Mouse (Mus musculus): ENCODE results near the gene Olfr5. TPM values are rescaled to one million over a fixed set of nuclear protein-coding genes. Genes with fewer than 3 reads are reported as not detected.
"Not testable (repeated sequence)": the region's sequence is repeated elsewhere in the genome, so short reads cannot be mapped to it uniquely, and the experiment has no call there.

Olfr5 gene
- not detected for total RNA-seq (2021)
- long read RNA-seq, experiment 1: 0 reads
- long read RNA-seq, experiment 2: 0 reads

GRCm38 (mm10) chr7:6486841-6487240 is at the start of gene Olfr5:
Olfr5 (minus strand) TSS chr7:6486941.
- no peak for DNase-seq (ENCODE audit: low spot score in 2 of 2)

GRCm38 (mm10) chr7:6526141-6526540 is 39.4 kb upstream of the Olfr5 start:
- DNase-seq (ENCODE audit: low spot score in 2 of 2): no peak

GRCm38 (mm10) chr7:6525001-6525400 is 38.3 kb upstream of the Olfr5 start:
- DNase-seq (ENCODE audit: low spot score in 2 of 2): no peak

DNA sequence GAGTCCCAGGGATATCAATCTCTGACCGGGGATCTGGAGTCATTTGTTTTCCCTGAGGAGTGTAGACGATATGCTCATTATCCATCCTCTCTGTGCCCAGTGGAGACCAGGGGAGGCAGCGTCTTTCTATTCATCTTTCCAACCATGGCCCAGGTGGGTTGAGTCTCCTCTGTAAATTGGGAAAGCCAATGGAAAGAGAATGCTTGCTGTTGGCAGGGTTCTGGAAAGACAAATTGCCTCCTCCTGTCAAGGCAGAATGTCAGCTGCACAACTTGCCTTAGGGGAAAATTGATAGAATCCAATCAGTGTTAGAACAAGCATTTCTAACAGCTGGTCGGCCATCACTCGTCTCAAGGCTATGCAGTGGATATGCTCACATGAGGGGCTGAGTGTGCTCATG is 36.1 kb upstream of the Olfr5 start, which contains the start of gene Olfr1349:
Olfr1349 (minus strand) TSS at position 101 of the 400 bp plus-strand sequence.
- DNase-seq (ENCODE audit: low spot score in 2 of 2): no peak

- DNase-seq (ENCODE audit: low spot score in 2 of 2): no peak
These were observed 34.9 kb upstream of the Olfr5 start for GRCm38 (mm10) chr7:6521666-6522065.

- no peak for DNase-seq (ENCODE audit: low spot score in 2 of 2)
These were observed 21.9 kb upstream of the Olfr5 start, which contains the start of gene Olfr1348 for GRCm38 (mm10) chr7:6508648-6509047. Olfr1348 (minus strand) TSS chr7:6508748.

- DNase-seq (ENCODE audit: low spot score in 2 of 2): no peak
These were observed 12.9 kb upstream of the Olfr5 start, which contains the start of gene Olfr1347 for GRCm38 (mm10) chr7:6499655-6500054. Olfr1347 (minus strand) TSS chr7:6499755.

DNA sequence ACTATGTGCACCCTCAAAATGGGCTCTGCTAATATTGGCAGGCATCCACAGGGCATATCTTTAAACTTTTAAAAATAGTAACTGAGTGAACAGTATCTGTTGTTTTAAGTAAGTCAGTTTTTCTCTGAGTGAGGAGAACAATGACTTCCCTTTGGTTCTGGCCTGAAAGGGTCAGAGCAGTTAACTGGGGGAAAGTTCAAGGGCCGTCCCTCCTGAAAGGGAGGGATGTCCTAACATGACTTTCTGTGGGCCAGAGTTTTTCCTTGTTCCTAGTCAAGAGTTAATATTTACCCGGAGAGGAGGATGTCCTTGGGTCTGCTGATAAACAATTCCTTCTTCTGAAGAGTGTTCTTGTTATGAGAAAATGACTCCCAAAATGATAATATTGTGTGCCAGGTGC is 9.1 kb downstream of the Olfr5 start:
- not testable (repeated sequence) for DNase-seq (ENCODE audit: low spot score in 2 of 2)

- no peak for DNase-seq (ENCODE audit: low spot score in 2 of 2)
These were observed 19.8 kb downstream of the Olfr5 start, which contains the start of gene Olfr1346 for GRCm38 (mm10) chr7:6466951-6467350. Olfr1346 (plus strand) TSS chr7:6467101.

DNA sequence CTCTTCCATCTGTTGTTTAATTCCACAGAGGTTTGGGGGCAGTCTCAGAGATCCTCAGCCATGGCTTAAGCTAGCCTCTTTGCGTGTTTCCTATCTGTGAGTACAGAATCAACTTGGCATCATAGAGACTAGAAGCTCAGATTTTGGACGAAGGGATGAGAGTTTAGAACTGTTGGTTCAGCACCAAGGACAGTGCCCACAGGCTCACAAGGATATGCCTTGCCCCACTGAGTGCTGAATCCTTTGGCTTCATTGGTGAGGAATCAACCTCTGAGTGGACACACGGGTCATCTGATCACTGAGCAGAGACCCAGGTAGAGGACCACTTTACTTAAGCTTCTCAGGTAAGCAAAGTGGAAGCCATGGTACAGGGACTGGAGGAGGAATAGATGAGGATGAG is 30.3 kb downstream of the Olfr5 start:
- DNase-seq (ENCODE audit: low spot score in 2 of 2): no peak

DNA sequence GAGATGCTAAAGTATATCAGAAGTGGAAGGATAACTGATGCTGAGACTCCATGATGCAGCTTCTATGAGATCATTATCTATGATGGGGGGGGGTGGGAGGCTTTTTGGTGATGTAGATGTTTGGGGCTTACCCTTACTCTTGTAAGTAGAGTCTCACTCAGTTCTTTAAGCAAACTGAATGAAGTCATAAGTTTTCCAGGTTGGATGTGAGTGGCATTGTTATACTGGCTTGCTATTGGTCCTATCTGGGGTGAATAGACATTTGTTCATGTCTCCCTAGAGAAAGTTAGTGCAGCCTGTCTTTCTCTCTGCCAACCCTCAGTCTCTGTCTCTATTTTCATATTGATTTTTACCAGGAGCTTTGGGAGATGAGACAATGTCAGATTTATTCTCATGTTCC is 30.9 kb downstream of the Olfr5 start, which contains the start of gene Olfr1336:
Olfr1336 (plus strand) TSS at position 301 of the 400 bp plus-strand sequence.
- DNase-seq (ENCODE audit: low spot score in 2 of 2): no peak

- DNase-seq (ENCODE audit: low spot score in 2 of 2): no peak
These were observed 39.0 kb downstream of the Olfr5 start for GRCm38 (mm10) chr7:6447771-6448170.

DNA sequence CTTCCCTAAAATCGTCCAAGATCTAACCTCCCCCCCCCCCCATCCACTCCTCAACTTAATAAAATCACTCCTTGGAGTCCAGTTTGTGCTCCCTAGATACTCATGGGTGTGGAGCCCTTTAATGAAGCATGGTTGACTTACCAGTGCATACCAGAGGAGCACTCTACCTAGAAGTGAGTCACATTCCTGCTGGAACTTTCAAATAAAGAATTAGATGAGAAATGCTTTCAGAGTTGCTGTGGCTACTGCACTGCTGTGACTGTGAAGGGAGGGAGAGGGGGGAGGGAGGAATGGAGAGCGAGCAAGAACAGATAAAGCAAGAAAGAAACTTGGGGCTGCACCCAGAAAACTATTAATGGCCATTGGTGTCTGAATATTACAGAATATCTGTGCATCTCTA is 45.6 kb downstream of the Olfr5 start:
- no peak for DNase-seq (ENCODE audit: low spot score in 2 of 2)

DNA sequence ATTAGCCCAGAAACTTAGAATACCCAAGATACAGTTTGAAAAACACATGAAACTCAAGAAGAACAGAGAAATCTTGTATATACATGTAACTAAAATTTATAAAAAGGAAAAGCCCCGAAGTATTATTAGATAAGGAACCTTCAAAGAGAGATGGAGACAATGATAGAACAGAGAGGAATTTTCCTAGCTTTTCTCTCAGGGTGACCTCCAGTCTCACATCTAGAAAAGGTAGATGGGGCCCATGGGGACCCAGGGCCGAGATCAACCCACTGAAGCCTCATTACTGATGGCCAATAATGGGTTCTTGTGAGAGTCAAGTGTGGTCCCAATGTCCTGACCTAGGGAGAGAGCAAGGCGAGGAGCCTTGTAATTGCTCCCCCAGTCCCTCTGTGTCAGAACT is 48.4 kb downstream of the Olfr5 start, which contains the start of gene Olfr1344:
Olfr1344 (plus strand) TSS at position 301 of the 400 bp plus-strand sequence.
- no peak for DNase-seq (ENCODE audit: low spot score in 2 of 2)

GRCm38 (mm10) chr7:6430342-6430741 is 56.4 kb downstream of the Olfr5 start:
- DNase-seq (ENCODE audit: low spot score in 2 of 2): no peak

DNA sequence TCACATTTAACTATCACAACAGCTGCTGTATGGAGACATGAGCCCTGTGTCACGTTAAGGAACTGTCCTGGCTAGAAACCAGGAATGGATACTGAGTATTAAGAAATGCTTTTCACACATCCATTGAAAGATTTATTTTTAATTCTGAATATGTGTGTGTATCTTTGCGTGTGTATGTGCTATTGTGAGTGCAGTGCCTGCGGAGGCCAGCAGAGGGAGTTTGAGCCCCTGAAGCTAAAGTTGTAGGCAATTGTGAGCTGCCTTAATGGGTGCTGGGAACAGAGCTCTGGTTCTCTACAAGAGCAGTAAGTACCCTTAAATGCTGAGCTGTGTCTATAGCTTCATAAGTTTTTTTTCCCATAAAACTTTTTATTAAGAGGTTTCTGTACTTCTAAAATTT is 57.4 kb downstream of the Olfr5 start:
- DNase-seq (ENCODE audit: low spot score in 2 of 2): no peak

Other genes with a start within 250 kb of the Olfr5 start
- not detected for gene Epp13, start 234.2 kb downstream of the Olfr5 start, total RNA-seq (2021)
- 10 to 100 TPM in 1 of 2 experiments, 1 to 10 TPM in 1; 9.5 to 10.6 TPM for gene Zfp667, start 200.4 kb downstream of the Olfr5 start, total RNA-seq (2021)
- 1 to 10 TPM; 3.1 to 5.4 TPM for gene Zfp583, start 155.7 kb downstream of the Olfr5 start, total RNA-seq (2021)
- 1 to 10 TPM; 1.6 to 1.7 TPM for gene Gm3854, start 143.2 kb downstream of the Olfr5 start, total RNA-seq (2021)
- gene Zfp78, start 123.7 kb downstream of the Olfr5 start, total RNA-seq (2021): 1 to 10 TPM; 3.9 to 4.0 TPM
- gene Zfp28, start 103.6 kb downstream of the Olfr5 start, total RNA-seq (2021): 1 to 10 TPM; 6.8 to 9.0 TPM
- under 1 TPM; 0.17 to 0.40 TPM for gene Smim17, start 88.2 kb downstream of the Olfr5 start, total RNA-seq (2021)
- under 1 TPM in 1 of 2 experiments, not detected in 1; 0.08 TPM for gene Gm20715, start 76.7 kb downstream of the Olfr5 start, total RNA-seq (2021)
- not detected for gene Olfr1344, start 48.3 kb downstream of the Olfr5 start, total RNA-seq (2021)
- gene Olfr1336, start 30.8 kb downstream of the Olfr5 start, total RNA-seq (2021): under 1 TPM in 1 of 2 experiments, not detected in 1; 0.03 TPM
- not detected for gene Olfr1346, start 19.8 kb downstream of the Olfr5 start, total RNA-seq (2021)
- gene Olfr1347, start 12.8 kb upstream of the Olfr5 start, total RNA-seq (2021): not detected
- gene Olfr1348, start 21.8 kb upstream of the Olfr5 start, total RNA-seq (2021): not detected
- gene Olfr1349, start 36.0 kb upstream of the Olfr5 start, total RNA-seq (2021): not detected
- not detected for gene Olfr1350, start 77.9 kb upstream of the Olfr5 start, total RNA-seq (2021)
- gene Zim1, start 209.5 kb upstream of the Olfr5 start, total RNA-seq (2021): 10 to 100 TPM; 61.7 to 69.0 TPM
- gene Peg3, start 243.5 kb upstream of the Olfr5 start, total RNA-seq (2021): 100 to 1,000 TPM; 191 to 197 TPM
- 1 to 10 TPM; 8.3 to 8.5 TPM for gene Usp29, start 243.6 kb upstream of the Olfr5 start, total RNA-seq (2021)